Mouse (Mus musculus): Measurements from ENCODE around the gene Gm21704. TPM values are rescaled to one million over a fixed set of nuclear protein-coding genes. Genes with fewer than 3 reads are reported as not detected.

The Gm21704 gene
- 42.4 TPM for polyA plus RNA-seq (2014; fragmentation: Illumina TruSeq; extraction: RNeasy Lipid Tissue Mini Kit (QIAGEN cat#74804); ENCODE audit: low read depth, low replicate concordance)

GRCm38 (mm10) chrY:3410067-3410466, at the start of gene Gm21704, which contains the start of gene Gm21708:
Gene Gm21704, minus strand, starts transcription at chrY:3410167.
Gene Gm21708, minus strand, starts transcription at chrY:3410167.

GRCm38 (mm10) chrY:3345229-3345628, 64.7 kb downstream of the Gm21704 start, which contains the start of gene Gm21693:
Gene Gm21693, minus strand, starts transcription at chrY:3345329.

Other genes with a start within 250 kb of the Gm21704 start
- gene Gm21677, start 103.7 kb downstream of the Gm21704 start, polyA plus RNA-seq (2014; fragmentation: Illumina TruSeq; extraction: RNeasy Lipid Tissue Mini Kit (QIAGEN cat#74804); ENCODE audit: low read depth, low replicate concordance), result 0.62 TPM
- gene Gm21693, start 64.8 kb downstream of the Gm21704 start, polyA plus RNA-seq (2014; fragmentation: Illumina TruSeq; extraction: RNeasy Lipid Tissue Mini Kit (QIAGEN cat#74804); ENCODE audit: low read depth, low replicate concordance), result 0.59 TPM
- gene Gm21708, start within 50 bp of the Gm21704 start, polyA plus RNA-seq (2014; fragmentation: Illumina TruSeq; extraction: RNeasy Lipid Tissue Mini Kit (QIAGEN cat#74804); ENCODE audit: low read depth, low replicate concordance), result not detected